Mouse (Mus musculus) erythroblast, embryonic 14.5 days (primary cell): ENCODE data around the gene Trim2.

Experiments
- GATA1 ChIP-seq: IDR thresholded peaks from 2 replicates; pipeline ENCODE4 v1.6.1; 2012; ENCODE audit warnings: low read length, inconsistent platforms, mixed read lengths
- TAL1 ChIP-seq: IDR thresholded peaks from 3 replicates; pipeline ENCODE4 v1.6.1; 2012; ENCODE audit warnings: low read length, inconsistent platforms, mixed read lengths

DNA sequence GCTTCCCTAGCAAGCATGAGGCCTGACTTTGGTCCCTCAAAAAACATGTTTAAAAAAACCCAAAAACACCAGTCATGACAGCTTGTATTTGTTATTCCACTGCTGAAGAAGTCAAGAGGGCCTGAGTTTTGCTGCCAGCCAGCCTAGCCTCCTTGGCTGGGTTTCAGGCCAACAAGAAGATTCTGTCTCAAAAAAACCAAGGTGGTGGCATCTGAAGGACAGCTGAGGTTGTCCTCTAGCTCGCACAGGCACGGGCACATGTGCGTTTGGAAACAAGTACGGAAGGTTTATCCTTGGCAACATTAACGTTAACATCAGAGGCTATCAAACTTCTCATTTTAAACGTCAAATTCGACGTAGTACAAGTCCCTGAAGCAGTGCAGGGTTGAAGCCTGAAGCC, 79.0 kb downstream of the Trim2 start:
- TF ChIP-seq TAL1, result no peak
- no peak for TF ChIP-seq GATA1
